Mouse (Mus musculus) MEL (cell line): ENCODE results near the gene Gipr. TPM values are rescaled to one million over a fixed set of nuclear protein-coding genes. Genes with fewer than 3 reads are reported as not detected.

Source experiments
- DNase-seq: peaks from one replicate; pipeline ENCODE4 v3.0.0; 2011; ENCODE audit warnings: low read depth, low spot score
- H3K27ac ChIP-seq: 2 replicates; pipeline ENCODE4 v1.5.1; 2012; ENCODE audit warnings: low read depth, mild to moderate bottlenecking, control low read depth, low read length, moderate library complexity; ENCODE audit not compliant: control insufficient read depth
- H3K27me3 ChIP-seq, 2 experiments: fragments of 150-350 bp in 1 of 2; sonication (generic) in 1 of 2; 2 replicates each; pipeline ENCODE4 v1.6.1; 2012; ENCODE audit warnings: low read length in 2 of 2, mild to moderate bottlenecking in 2 of 2, improper control_type of control experiment in 1 of 2, moderate library complexity in 1 of 2; ENCODE audit not compliant: insufficient read depth in 2 of 2, control insufficient read depth in 1 of 2
- H3K36me3 ChIP-seq, 2 experiments: 2 replicates each; pipeline ENCODE4 v1.6.1; 2012 to 2014; ENCODE audit warnings: low read length in 2 of 2, improper control_type of control experiment in 1 of 2, inconsistent platforms in 1 of 2, mild to moderate bottlenecking in 1 of 2; ENCODE audit not compliant: insufficient read depth in 2 of 2, control insufficient read depth in 1 of 2
- H3K4me1 ChIP-seq, 2 experiments: fragments of 150-350 bp in 1 of 2; sonication (generic) in 1 of 2; 2 replicates each; pipeline ENCODE4 v1.6.1; 2012; ENCODE audit warnings: low read length in 2 of 2, improper control_type of control experiment in 1 of 2, mild to moderate bottlenecking in 1 of 2; ENCODE audit not compliant: insufficient read depth in 2 of 2, control insufficient read depth in 1 of 2
- H3K4me3 ChIP-seq, 2 experiments: fragments of 150-350 bp in 1 of 2; sonication (generic) in 1 of 2; 2 replicates each; pipeline ENCODE4 v1.5.1; 2012; ENCODE audit warnings: low read depth in 2 of 2, low read length in 2 of 2, mild to moderate bottlenecking in 2 of 2, moderate library complexity in 2 of 2, control low read depth in 1 of 2, improper control_type of control experiment in 1 of 2; ENCODE audit not compliant: control insufficient read depth in 1 of 2, insufficient read depth in 1 of 2
- H3K79me2 ChIP-seq: 2 replicates; pipeline ENCODE4 v1.6.1; 2012; ENCODE audit warnings: mild to moderate bottlenecking, low read length, moderate library complexity; ENCODE audit not compliant: control insufficient read depth, poor library complexity, insufficient read depth
- H3K9ac ChIP-seq: 2 replicates; pipeline ENCODE4 v1.6.1; 2012; ENCODE audit warnings: low read depth, mild to moderate bottlenecking, control low read depth, low read length, moderate library complexity; ENCODE audit not compliant: control insufficient read depth, poor library complexity, severe bottlenecking
- H3K9me3 ChIP-seq: fragments of 150-350 bp; sonication (generic); replicated peaks from 2 replicates; pipeline ENCODE4 v1.6.1; 2012; ENCODE audit warnings: mild to moderate bottlenecking, low read length, improper control_type of control experiment, moderate library complexity; ENCODE audit not compliant: insufficient read depth
- BHLHE40 ChIP-seq: IDR thresholded peaks from 2 replicates; pipeline ENCODE4 v1.6.1; 2012; ENCODE audit warnings: low read depth, mild to moderate bottlenecking, inconsistent platforms, low read length, improper control_type of control experiment, borderline replicate concordance
- CHD1 ChIP-seq: IDR thresholded peaks from 2 replicates; pipeline ENCODE4 v1.6.1; 2012; ENCODE audit warnings: low read depth, mild to moderate bottlenecking, inconsistent platforms, low read length, improper control_type of control experiment
- CTCF ChIP-seq, 3 experiments: IDR thresholded peaks in 2 of 3; conservative IDR thresholded peaks in 1 of 3; 2 replicates each; pipeline ENCODE4 v1.5.1; 2011 to 2012; ENCODE audit warnings: low read length in 3 of 3, low read depth in 2 of 3, mild to moderate bottlenecking in 2 of 3, improper control_type of control experiment in 1 of 3, inconsistent platforms in 1 of 3, mixed read lengths in 1 of 3, moderate library complexity in 1 of 3; ENCODE audit not compliant: control insufficient read depth in 1 of 3, insufficient read depth in 1 of 3, poor library complexity in 1 of 3, severe bottlenecking in 1 of 3
- ELF1 ChIP-seq: IDR thresholded peaks from 2 replicates; pipeline ENCODE4 v1.6.1; 2014; ENCODE audit warnings: low read depth, mild to moderate bottlenecking, inconsistent platforms, low read length, improper control_type of control experiment, moderate library complexity
- HCFC1 ChIP-seq: IDR thresholded peaks from 2 replicates; pipeline ENCODE4 v1.6.1; 2012; ENCODE audit warnings: low read depth, mild to moderate bottlenecking, inconsistent platforms, low read length, improper control_type of control experiment, moderate library complexity
- MEF2A ChIP-seq: IDR thresholded peaks from 2 replicates; pipeline ENCODE4 v1.6.1; 2014; ENCODE audit warnings: low read depth, mild to moderate bottlenecking, inconsistent platforms, low read length, improper control_type of control experiment; ENCODE audit not compliant: poor library complexity, insufficient replicate concordance, severe bottlenecking; ENCODE audit errors: extremely low read depth
- NELFE ChIP-seq: IDR thresholded peaks from 2 replicates; pipeline ENCODE4 v1.6.1; 2011; ENCODE audit warnings: low read depth, low read length, improper control_type of control experiment
- POLR2A ChIP-seq, 2 experiments: IDR thresholded peaks; 2 replicates each; pipeline ENCODE4 v1.6.1; 2011 to 2012; ENCODE audit warnings: low read length in 2 of 2, mild to moderate bottlenecking in 2 of 2, control low read depth in 1 of 2, improper control_type of control experiment in 1 of 2, low read depth in 1 of 2, moderate library complexity in 1 of 2; ENCODE audit not compliant: control insufficient read depth in 1 of 2, insufficient read depth in 1 of 2, poor library complexity in 1 of 2
- POLR2AphosphoS5 ChIP-seq: IDR thresholded peaks from 2 replicates; pipeline ENCODE4 v1.6.1; 2012; ENCODE audit warnings: low read depth, borderline replicate concordance, mild to moderate bottlenecking, inconsistent platforms, low read length, moderate library complexity, mixed read lengths
- SIN3A ChIP-seq: IDR thresholded peaks from 2 replicates; pipeline ENCODE4 v1.6.1; 2012; ENCODE audit warnings: low read length, improper control_type of control experiment, inconsistent platforms
- TAL1 ChIP-seq: IDR thresholded peaks from 2 replicates; pipeline ENCODE4 v1.6.1; 2012; ENCODE audit warnings: mild to moderate bottlenecking, inconsistent platforms, low read length, moderate library complexity, mixed read lengths
- TBP ChIP-seq: IDR thresholded peaks from 2 replicates; pipeline ENCODE4 v1.8.0; 2011; ENCODE audit warnings: low read depth, low read length, improper control_type of control experiment
- UBTF ChIP-seq: IDR thresholded peaks from 2 replicates; pipeline ENCODE4 v1.6.1; 2012; ENCODE audit warnings: low read depth, mild to moderate bottlenecking, inconsistent platforms, low read length, improper control_type of control experiment, moderate library complexity, borderline replicate concordance; ENCODE audit not compliant: insufficient read depth
- ZMIZ1 ChIP-seq: IDR thresholded peaks from 2 replicates; pipeline ENCODE4 v1.6.1; 2012; ENCODE audit warnings: low read depth, mild to moderate bottlenecking, inconsistent platforms, low read length, improper control_type of control experiment, moderate library complexity
- ZNF384 ChIP-seq: IDR thresholded peaks from 2 replicates; pipeline ENCODE4 v1.6.1; 2012; ENCODE audit warnings: low read depth, mild to moderate bottlenecking, inconsistent platforms, low read length, improper control_type of control experiment
- polyA plus RNA-seq, 2 experiments: library from polyadenylated mRNA; stranded (reverse) in 1 of 2; unstranded in 1 of 2; fragments of >175 nt in 1 of 2; fragments of >200 nt in 1 of 2; gene quantifications; 2 replicates each; pipeline versions ENCODE4 v1.2.1 to v1.2.4; 2012; ENCODE audit warnings: low replicate concordance in 2 of 2, low read depth in 1 of 2; ENCODE audit not compliant: insufficient read length in 2 of 2, insufficient read depth in 1 of 2, missing spikeins in 1 of 2
- total RNA-seq: library from RNA; depleted of rRNA; stranded (reverse); fragments of 300-350 nt; gene quantifications from 2 replicates; pipeline ENCODE4 v1.2.3, GENCODE M21; 2012

Gene Gipr
- total and polyA plus RNA-seq, 3 experiments = 0.65 to 2.1 TPM; not detected in 1

- no peak overlapping the region for H3K9ac ChIP-seq
- peak; percentile 33 for DNase-seq
- H3K36me3 ChIP-seq = 0 out of 4 replicates have a peak, but pooled peaks cover 0 to 2% of the 10 kb centered on the region in 2 experiments
- no peaks in the 10 kb centered on the region for H3K79me2 ChIP-seq
- no peak overlapping the region for H3K27ac ChIP-seq
- H3K4me3 ChIP-seq = no peak overlapping the region
- TF ChIP-seq ELF1 = no peak
- peak in 2 of 3 experiments; percentile 11 to 23; a peak in 2 of 6 replicates for TF ChIP-seq CTCF (IDR thresholded peaks at IDR 0.05 in 2 of 3, conservative IDR thresholded peaks at IDR 0.05 in 1 of 3; ENCODE audit: control insufficient read depth in 1 of 3, insufficient read depth in 1 of 3, low read depth in 2 of 3, low read length in 3 of 3, poor library complexity in 1 of 3, severe bottlenecking in 1 of 3)
- H3K4me1 ChIP-seq = peaks cover 0 to 4% of the 10 kb centered on the region in 2 experiments; a peak in 2 of 4 replicates
- H3K9me3 ChIP-seq = no peaks in the 10 kb centered on the region
- no peaks in the 10 kb centered on the region for H3K27me3 ChIP-seq
Observed at GRCm38 (mm10) chr7:19130657-19131056, 35.3 kb downstream of the Gipr start.

- peaks cover 0 to 4% of the 10 kb centered on the region in 2 experiments; a peak in 2 of 4 replicates for H3K4me1 ChIP-seq
- H3K9me3 ChIP-seq = no peaks in the 10 kb centered on the region
- H3K9ac ChIP-seq = no peak overlapping the region
- DNase-seq = no peak
- 0 out of 4 replicates have a peak, but pooled peaks cover 0 to 2% of the 10 kb centered on the region in 2 experiments for H3K36me3 ChIP-seq
- no peaks in the 10 kb centered on the region for H3K27me3 ChIP-seq
- TF ChIP-seq BHLHE40 (no peak), NELFE (no peak), TAL1 (no peak), SIN3A (no peak), MEF2A (no peak), UBTF (no peak), POLR2AphosphoS5 (no peak), ZMIZ1 (no peak), HCFC1 (no peak), CHD1 (no peak), TBP (no peak), POLR2A (IDR thresholded peaks at IDR 0.05; ENCODE audit: control insufficient read depth in 1 of 2, insufficient read depth in 1 of 2, low read depth in 1 of 2, low read length in 2 of 2, poor library complexity in 1 of 2) (no peak), ZNF384 (no peak)
- TF ChIP-seq, all 39 proteins: peak for 0
- Histone ChIP-seq H3K27ac (no peak overlapping the region), H3K4me3 (no peak overlapping the region), H3K79me2 (no peaks in the 10 kb centered on the region)
Observed at GRCm38 (mm10) chr7:19129396-19129795, 36.5 kb downstream of the Gipr start.
